Mouse (Mus musculus): ENCODE measurements around the gene Dpm1.

Gene Dpm1

GRCm38 (mm10) chr2:168230026-168230728 lies at the start of gene Dpm1, which contains the start of the genes Gm20716 and Mocs3:
TSS of gene Dpm1 (minus strand) at chr2:168230591.
TSS of gene Gm20716 (minus strand) at chr2:168230364.
TSS of gene Mocs3 (plus strand) at chr2:168230622.
- DNase-seq (ENCODE audit: extremely low read depth, low read depth, low spot score), result no peak

GRCm38 (mm10) chr2:168274374-168274935 lies 44.1 kb upstream of the Dpm1 start:
- DNase-seq (ENCODE audit: extremely low read depth, low read depth, low spot score), result no peak

- DNase-seq (ENCODE audit: extremely low read depth, low read depth, low spot score), result no peak
Observed at GRCm38 (mm10) chr2:168273387-168273786, 43.0 kb upstream of the Dpm1 start.

GRCm38 (mm10) chr2:168268033-168268432 lies 37.6 kb upstream of the Dpm1 start:
- no peak for DNase-seq (ENCODE audit: extremely low read depth, low read depth, low spot score)

GRCm38 (mm10) chr2:168260900-168261299 lies 30.5 kb upstream of the Dpm1 start:
- DNase-seq (ENCODE audit: extremely low read depth, low read depth, low spot score), result no peak

- no peak for DNase-seq (ENCODE audit: extremely low read depth, low read depth, low spot score)
Observed at GRCm38 (mm10) chr2:168260124-168260523, 29.7 kb upstream of the Dpm1 start.

GRCm38 (mm10) chr2:168259046-168259445 lies 28.7 kb upstream of the Dpm1 start:
- DNase-seq (ENCODE audit: extremely low read depth, low read depth, low spot score), result no peak

- no peak for DNase-seq (ENCODE audit: extremely low read depth, low read depth, low spot score)
Observed at GRCm38 (mm10) chr2:168257188-168257587, 26.8 kb upstream of the Dpm1 start.

GRCm38 (mm10) chr2:168256506-168256905 lies 26.1 kb upstream of the Dpm1 start:
- DNase-seq (ENCODE audit: extremely low read depth, low read depth, low spot score), result no peak

GRCm38 (mm10) chr2:168253822-168254221 lies 23.4 kb upstream of the Dpm1 start:
- DNase-seq (ENCODE audit: extremely low read depth, low read depth, low spot score), result no peak

- no peak for DNase-seq (ENCODE audit: extremely low read depth, low read depth, low spot score)
Observed at GRCm38 (mm10) chr2:168252639-168253292, 22.4 kb upstream of the Dpm1 start.

- no peak for DNase-seq (ENCODE audit: extremely low read depth, low read depth, low spot score)
Observed at GRCm38 (mm10) chr2:168250270-168250669, 19.9 kb upstream of the Dpm1 start.

- no peak for DNase-seq (ENCODE audit: extremely low read depth, low read depth, low spot score)
Observed at GRCm38 (mm10) chr2:168248856-168249245, 18.5 kb upstream of the Dpm1 start.

- no peak for DNase-seq (ENCODE audit: extremely low read depth, low read depth, low spot score)
Observed at GRCm38 (mm10) chr2:168248167-168248855, 17.9 kb upstream of the Dpm1 start.

GRCm38 (mm10) chr2:168245571-168245970 lies 15.2 kb upstream of the Dpm1 start:
- no peak for DNase-seq (ENCODE audit: extremely low read depth, low read depth, low spot score)

GRCm38 (mm10) chr2:168243278-168243677 lies 12.9 kb upstream of the Dpm1 start:
- DNase-seq (ENCODE audit: extremely low read depth, low read depth, low spot score), result no peak

GRCm38 (mm10) chr2:168242841-168243240 lies 12.4 kb upstream of the Dpm1 start:
- DNase-seq (ENCODE audit: extremely low read depth, low read depth, low spot score), result no peak

- no peak for DNase-seq (ENCODE audit: extremely low read depth, low read depth, low spot score)
Observed at GRCm38 (mm10) chr2:168238335-168238734, 7.9 kb upstream of the Dpm1 start.

- DNase-seq (ENCODE audit: extremely low read depth, low read depth, low spot score), result no peak
Observed at GRCm38 (mm10) chr2:168233286-168233685, 2.9 kb upstream of the Dpm1 start.

GRCm38 (mm10) chr2:168231471-168231829 lies 1.1 kb upstream of the Dpm1 start:
- DNase-seq (ENCODE audit: extremely low read depth, low read depth, low spot score), result no peak

- DNase-seq (ENCODE audit: extremely low read depth, low read depth, low spot score), result no peak
Observed at GRCm38 (mm10) chr2:168230773-168231470, 531 bp upstream of the Dpm1 start.

Data from fat pad, adult 2 months (tissue).